Mouse (Mus musculus) E14TG2a.4 (cell line): Measurements from ENCODE around the gene Slc16a13.

ENCODE experiments used
- H3K27me3 ChIP-seq: 2 replicates; pipeline ENCODE4 v1.6.1; 2014; ENCODE audit warnings: low read length, control low read depth; ENCODE audit not compliant: insufficient read depth
- H3K36me3 ChIP-seq: 2 replicates; pipeline ENCODE4 v1.6.1; 2014; ENCODE audit warnings: low read length, control low read depth; ENCODE audit not compliant: insufficient read depth
- H3K4me1 ChIP-seq: replicated peaks from 2 replicates; pipeline ENCODE4 v1.6.1; 2014; ENCODE audit warnings: low read depth, low read length, control low read depth
- H3K4me3 ChIP-seq: replicated peaks from 2 replicates; pipeline ENCODE4 v1.5.1; 2014; ENCODE audit warnings: mild to moderate bottlenecking, low read length
- H3K9me3 ChIP-seq: 2 replicates; pipeline ENCODE4 v1.6.1; 2014; ENCODE audit warnings: low read length, control low read depth
- CTCF ChIP-seq: conservative IDR thresholded peaks from 2 replicates; pipeline ENCODE4 v1.5.1; 2014; ENCODE audit warnings: low read length
- NANOG ChIP-seq: IDR thresholded peaks from 2 replicates; pipeline ENCODE4 v1.6.1; 2014; ENCODE audit warnings: borderline replicate concordance, low read length, mixed read lengths
- POU5F1 ChIP-seq: IDR thresholded peaks from 2 replicates; pipeline ENCODE4 v1.6.1; 2014; ENCODE audit warnings: low read length, borderline replicate concordance

The Slc16a13 gene

DNA sequence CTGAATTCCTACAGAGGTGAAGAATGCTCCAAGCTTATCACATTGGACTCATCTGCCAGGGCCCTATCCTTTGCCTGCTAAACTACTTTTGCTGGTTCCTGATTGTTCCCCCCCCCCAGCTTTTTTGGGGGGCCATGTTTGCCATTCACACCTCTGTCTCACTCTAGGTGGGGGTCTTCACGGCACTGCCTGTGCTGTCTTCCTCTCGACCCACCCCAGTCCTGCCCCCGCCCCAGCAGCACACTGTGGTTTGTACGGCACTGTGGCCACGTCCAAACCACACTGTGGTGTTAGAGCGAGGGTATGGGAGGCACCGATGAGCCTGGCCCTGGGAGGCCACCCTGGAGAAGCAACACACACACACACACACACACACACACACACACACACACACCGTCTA, 13.6 kb upstream of the Slc16a13 start:
- peaks cover 9% of the 10 kb centered on the region for H3K27me3 ChIP-seq
- peaks cover 27% of the 10 kb centered on the region for H3K36me3 ChIP-seq
- no peaks in the 10 kb centered on the region for H3K9me3 ChIP-seq
- H3K4me3 ChIP-seq = peak overlapping the region; percentile 73
- peaks cover 87% of the 10 kb centered on the region for H3K4me1 ChIP-seq
- TF ChIP-seq CTCF (no peak), NANOG (no peak), POU5F1 (no peak)

DNA sequence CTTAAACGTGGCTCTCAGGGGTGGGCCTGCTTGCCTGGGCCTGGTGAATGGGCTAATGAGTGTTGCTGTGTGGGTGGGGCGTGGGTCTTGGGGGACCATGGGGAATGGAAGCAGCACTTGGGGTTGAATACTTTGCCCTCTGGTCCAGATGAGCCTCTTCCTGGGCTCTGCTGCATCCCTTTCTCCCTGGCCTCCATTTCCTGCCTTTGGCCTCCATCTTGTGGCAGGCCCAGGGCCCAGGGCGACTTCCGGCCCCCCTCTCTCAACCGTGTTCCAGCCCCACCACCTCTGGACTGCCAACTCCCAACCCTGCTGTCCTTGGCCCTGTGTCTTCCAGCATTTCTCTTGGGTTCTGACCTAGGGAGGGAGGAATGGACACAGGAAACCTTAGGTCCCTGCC, 13.2 kb upstream of the Slc16a13 start:
- no peak for TF ChIP-seq NANOG
- no peak for TF ChIP-seq CTCF
- no peak for TF ChIP-seq POU5F1
- Histone ChIP-seq H3K4me1 (peaks cover 91% of the 10 kb centered on the region), H3K27me3 (peaks cover 13% of the 10 kb centered on the region), H3K4me3 (peak overlapping the region; percentile 73), H3K36me3 (peaks cover 27% of the 10 kb centered on the region), H3K9me3 (no peaks in the 10 kb centered on the region)

DNA sequence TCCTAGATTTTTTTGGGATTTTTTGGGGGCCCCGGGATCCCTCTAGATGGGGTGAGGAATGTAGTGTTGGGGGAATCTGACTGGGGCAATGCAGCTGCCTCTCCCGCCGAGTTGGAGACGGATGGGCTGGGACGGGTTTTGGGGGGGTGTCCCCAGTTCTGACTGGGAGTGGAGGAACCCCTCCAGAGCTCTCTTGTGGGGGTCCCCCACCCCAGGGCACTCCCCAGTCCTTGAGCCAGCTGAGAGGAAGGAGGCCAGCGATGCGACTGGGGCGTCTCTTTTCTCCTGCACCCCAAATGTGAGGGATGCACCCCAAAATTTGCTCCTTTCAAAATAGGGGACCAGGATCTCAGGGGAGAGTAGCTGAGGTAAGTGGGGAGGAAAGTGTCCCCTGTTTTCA, 12.2 kb upstream of the Slc16a13 start:
- Histone ChIP-seq H3K9me3 (no peaks in the 10 kb centered on the region), H3K4me1 (peaks cover 91% of the 10 kb centered on the region), H3K27me3 (peaks cover 23% of the 10 kb centered on the region), H3K36me3 (peaks cover 27% of the 10 kb centered on the region), H3K4me3 (peak overlapping the region; percentile 73)
- no peak for TF ChIP-seq CTCF
- no peak for TF ChIP-seq POU5F1
- no peak for TF ChIP-seq NANOG

GRCm38 (mm10) chr11:70232546-70232945, 11.7 kb upstream of the Slc16a13 start:
- Histone ChIP-seq H3K4me3 (peak overlapping the region; percentile 73), H3K4me1 (peaks cover 95% of the 10 kb centered on the region), H3K27me3 (peaks cover 28% of the 10 kb centered on the region), H3K9me3 (no peaks in the 10 kb centered on the region), H3K36me3 (peaks cover 27% of the 10 kb centered on the region)
- TF ChIP-seq POU5F1 (no peak), CTCF (no peak), NANOG (no peak)

DNA sequence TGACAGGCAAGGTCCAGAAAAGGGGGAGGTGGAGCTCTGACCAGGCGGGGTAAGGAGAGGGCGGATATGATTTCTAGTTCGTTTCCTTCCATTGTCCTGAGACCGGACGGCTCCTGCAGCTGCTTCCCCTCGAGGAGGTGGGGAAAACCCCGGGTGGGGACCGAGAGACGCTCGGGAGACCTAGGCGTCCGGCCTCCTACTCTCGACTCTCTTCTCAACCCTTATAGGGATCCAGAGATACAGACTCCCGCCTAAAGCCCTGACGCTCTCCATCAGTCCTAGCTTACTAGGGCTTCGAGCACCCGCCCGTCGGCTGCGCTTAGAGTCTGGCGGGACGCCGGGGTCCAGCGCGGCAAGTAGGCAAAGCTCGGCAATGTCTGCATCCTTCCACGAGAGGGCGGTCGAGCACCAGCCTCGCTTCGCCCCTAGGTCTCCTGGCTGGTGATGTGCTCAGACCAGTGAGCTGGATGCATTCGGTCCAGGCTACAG, 9.4 kb upstream of the Slc16a13 start:
- Histone ChIP-seq H3K9me3 (no peaks in the 10 kb centered on the region), H3K4me3 (peak overlapping the region; percentile 79)
- peak; percentile 83 for TF ChIP-seq CTCF
- no peak for TF ChIP-seq POU5F1

DNA sequence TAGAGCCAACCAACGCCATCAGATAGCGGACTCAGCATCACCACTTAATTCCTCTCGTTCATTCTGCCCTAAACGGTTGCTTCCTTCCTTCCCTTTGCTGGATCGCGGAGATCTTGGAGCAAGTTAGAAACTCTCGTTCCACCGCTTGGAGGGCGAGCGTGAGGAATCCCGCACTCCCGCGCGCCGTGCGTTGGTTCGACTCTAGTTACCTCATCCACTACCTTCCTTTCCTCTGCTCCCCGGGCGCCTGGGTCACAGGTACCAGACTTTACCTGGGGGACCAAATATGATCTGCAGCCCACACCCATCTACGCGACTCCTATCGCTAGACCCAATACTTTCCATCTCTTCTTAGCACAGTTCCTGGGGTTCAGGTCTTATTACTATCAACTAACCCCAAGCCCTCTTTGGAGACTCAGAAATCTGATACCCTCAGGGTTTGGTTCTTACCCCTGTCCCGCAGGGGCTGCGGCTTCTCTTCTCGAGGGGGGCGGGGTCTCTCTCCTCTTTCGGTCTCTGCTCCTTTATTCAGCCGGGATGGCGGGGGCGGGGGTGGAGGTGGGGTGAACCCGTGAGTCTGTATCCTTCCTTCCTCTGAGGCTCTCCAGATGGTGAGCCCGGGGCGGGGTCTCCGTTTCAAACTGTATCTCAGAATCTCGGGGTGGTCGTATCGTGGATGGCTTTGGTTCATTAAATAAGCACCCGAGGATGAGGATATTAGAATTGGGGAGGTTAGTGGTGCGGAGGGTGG, 8.6 kb upstream of the Slc16a13 start, which contains the start of gene Bcl6b:
Gene Bcl6b, minus strand, starts transcription at position 539 of the 751 bp plus-strand sequence.
- TF ChIP-seq CTCF (no peak), NANOG (no peak), POU5F1 (no peak)
- Histone ChIP-seq H3K36me3 (peaks cover 12% of the 10 kb centered on the region), H3K27me3 (peaks cover 59% of the 10 kb centered on the region), H3K4me3 (peak within 1 kb of the TSS; percentile 79), H3K9me3 (no peaks in the 10 kb centered on the region), H3K4me1 (peaks cover 92% of the 10 kb centered on the region)

More for the DNA sequence above, 9.4 kb upstream of the Slc16a13 start:
- peaks cover 98% of the 10 kb centered on the region for H3K4me1 ChIP-seq
- H3K36me3 ChIP-seq = peaks cover 12% of the 10 kb centered on the region
- peaks cover 50% of the 10 kb centered on the region for H3K27me3 ChIP-seq

GRCm38 (mm10) chr11:70228828-70229227, 8.0 kb upstream of the Slc16a13 start:
- Histone ChIP-seq H3K9me3 (no peaks in the 10 kb centered on the region), H3K4me3 (peak overlapping the region; percentile 79), H3K36me3 (peaks cover 15% of the 10 kb centered on the region), H3K4me1 (peaks cover 90% of the 10 kb centered on the region), H3K27me3 (peaks cover 65% of the 10 kb centered on the region)
- TF ChIP-seq CTCF = no peak
- TF ChIP-seq NANOG = no peak
- TF ChIP-seq POU5F1 = no peak

- peaks cover 70% of the 10 kb centered on the region for H3K27me3 ChIP-seq
- no peaks in the 10 kb centered on the region for H3K9me3 ChIP-seq
- H3K36me3 ChIP-seq = peaks cover 22% of the 10 kb centered on the region
- no peak for TF ChIP-seq POU5F1
- TF ChIP-seq NANOG = no peak
- no peak for TF ChIP-seq CTCF
- peaks cover 88% of the 10 kb centered on the region for H3K4me1 ChIP-seq
- 0 out of 2 replicates have a peak overlapping the region, but pooled peaks have one; percentile 79 for H3K4me3 ChIP-seq
These were observed 6.9 kb upstream of the Slc16a13 start for GRCm38 (mm10) chr11:70227661-70228245.
